Comparison of ENCODE assay signal across 8 mouse cellular contexts in genomic region chr4:33204682-33205081, GRCm38 (mm10). TPM values are rescaled to one million over a fixed set of nuclear protein-coding genes. Genes with fewer than 3 reads are reported as not detected.
DNase-seq lines count a peak whose midpoint lies in the region; ATAC-seq and TF ChIP-seq lines count a peak whose summit lies in the region.

No protein-coding gene starts in this region.

- H3K4me1 ChIP-seq in bone marrow macrophage, adult 2 months (ENCODE audit: control insufficient read depth, insufficient read depth, low read length) = no peaks in the 10 kb centered on the region
- peaks cover 2% of the 10 kb centered on the region; the same call in 1 of the 2 replicates for H3K4me1 ChIP-seq in embryonic facial prominence, embryonic 14.5 days (ENCODE audit: control insufficient read depth, insufficient read depth, low read length)
- peaks cover 5% of the 10 kb centered on the region for H3K4me1 ChIP-seq in hindbrain, postnatal 0 days (ENCODE audit: insufficient read depth, low read length)
- 0 out of 2 replicates have a peak, but pooled peaks cover 4% of the 10 kb centered on the region for H3K4me1 ChIP-seq in liver, embryonic 11.5 days (replicated peaks; ENCODE audit: control insufficient read depth, insufficient read depth, low read length)

- no peak overlapping the region for H3K27ac ChIP-seq in bone marrow macrophage, adult 2 months (ENCODE audit: insufficient read depth, low read depth, low read length)
- no peak overlapping the region for H3K27ac ChIP-seq in embryonic facial prominence, embryonic 14.5 days (replicated peaks; ENCODE audit: low read depth, low read length)
- no peak overlapping the region for H3K27ac ChIP-seq in hindbrain, postnatal 0 days
- no peak overlapping the region for H3K27ac ChIP-seq in liver, embryonic 11.5 days (ENCODE audit: low read depth, low read length)

- H3K9me3 ChIP-seq in embryonic facial prominence, embryonic 14.5 days (ENCODE audit: control insufficient read depth, low read length) = no peaks in the 10 kb centered on the region
- 0 out of 2 replicates have a peak, but pooled peaks cover 3% of the 10 kb centered on the region for H3K9me3 ChIP-seq in hindbrain, postnatal 0 days (ENCODE audit: low read length)
- no peaks in the 10 kb centered on the region for H3K9me3 ChIP-seq in liver, embryonic 11.5 days (ENCODE audit: control insufficient read depth, low read length)

- peak; percentile 82 for TF ChIP-seq CTCF in bone marrow macrophage, adult 2 months (IDR thresholded peaks at IDR 0.05; ENCODE audit: low read depth, low read length)
- TF ChIP-seq CTCF in hindbrain, postnatal 0 days (IDR thresholded peaks at IDR 0.05; ENCODE audit: low read depth) = peak; percentile 87

- DNase-seq in gastrocnemius, adult 18-20 months (ENCODE audit: low spot score) = peak; percentile 49
- no peak for DNase-seq in gastrocnemius, postnatal 25 days
- no peak for DNase-seq in embryonic facial prominence, embryonic 14.5 days (ENCODE audit: low spot score)
- DNase-seq in hindbrain, postnatal 0 days (ENCODE audit: low spot score) = peak; percentile 75
- no peak for DNase-seq in liver, embryonic 11.5 days (ENCODE audit: low spot score)
- DNase-seq in right cerebral cortex, adult 18-20 months = peak; percentile 43

- ATAC-seq in CD4-positive, CD25-positive, alpha-beta regulatory T cell, adult 4 months = peak; percentile 36
- 0 out of 2 replicates have a peak, but pooled peaks have one; percentile 34 for ATAC-seq in embryonic facial prominence, embryonic 14.5 days (ENCODE audit: low read depth)
- no peak for ATAC-seq in hindbrain, postnatal 0 days
- 0 out of 2 replicates have a peak, but pooled peaks have one; percentile 39 for ATAC-seq in liver, embryonic 11.5 days (replicated peaks; ENCODE audit: low FRiP score)

- 4% methylated on average over 4 of the region's 4 CpGs for WGBS in embryonic facial prominence, embryonic 14.5 days
- 6% methylated on average over 4 of the region's 4 CpGs for WGBS in hindbrain, postnatal 0 days
- WGBS in liver, embryonic 11.5 days = 3% methylated on average over 4 of the region's 4 CpGs

- H3K27me3 ChIP-seq in embryonic facial prominence, embryonic 14.5 days (replicated peaks; ENCODE audit: control insufficient read depth, insufficient read depth, low read length) = no peaks in the 10 kb centered on the region
- H3K27me3 ChIP-seq in hindbrain, postnatal 0 days (ENCODE audit: insufficient read depth, low read length) = no peaks in the 10 kb centered on the region
- H3K27me3 ChIP-seq in liver, embryonic 11.5 days (replicated peaks; ENCODE audit: control insufficient read depth, insufficient read depth, low read length) = peaks cover 11% of the 10 kb centered on the region

- no peak for TF ChIP-seq POLR2A in bone marrow macrophage, adult 2 months (IDR thresholded peaks at IDR 0.05; ENCODE audit: borderline replicate concordance, low read depth, low read length)

- H3K4me3 ChIP-seq in bone marrow macrophage, adult 2 months (ENCODE audit: insufficient read depth, low read length) = no peak overlapping the region
- H3K4me3 ChIP-seq in embryonic facial prominence, embryonic 14.5 days (ENCODE audit: low read depth, low read length) = no peak overlapping the region
- H3K4me3 ChIP-seq in hindbrain, postnatal 0 days (ENCODE audit: low read length) = no peak overlapping the region
- H3K4me3 ChIP-seq in liver, embryonic 11.5 days (ENCODE audit: low read depth, low read length) = no peak overlapping the region

- H3K9ac ChIP-seq in embryonic facial prominence, embryonic 14.5 days (ENCODE audit: low read depth, low read length) = no peak overlapping the region
- no peak overlapping the region for H3K9ac ChIP-seq in hindbrain, postnatal 0 days (replicated peaks; ENCODE audit: low read length)
- no peak overlapping the region for H3K9ac ChIP-seq in liver, embryonic 11.5 days (ENCODE audit: low read depth, low read length)

- no peaks in the 10 kb centered on the region for H3K36me3 ChIP-seq in embryonic facial prominence, embryonic 14.5 days (ENCODE audit: control insufficient read depth, insufficient read depth, low read length)
- H3K36me3 ChIP-seq in hindbrain, postnatal 0 days (ENCODE audit: insufficient read depth, low read length) = no peaks in the 10 kb centered on the region
- H3K36me3 ChIP-seq in liver, embryonic 11.5 days (ENCODE audit: control insufficient read depth, insufficient read depth, low read length) = no peaks in the 10 kb centered on the region

- no peak overlapping the region for H3K4me2 ChIP-seq in embryonic facial prominence, embryonic 14.5 days (ENCODE audit: low read depth, low read length)
- H3K4me2 ChIP-seq in hindbrain, postnatal 0 days (ENCODE audit: low read depth, low read length) = no peak overlapping the region
- no peak overlapping the region for H3K4me2 ChIP-seq in liver, embryonic 11.5 days

RNA-seq across cellular contexts. Expression of gene Srsf12, which starts 4.1 kb away (rescaled TPM):
- not detected for total RNA-seq in gastrocnemius, adult 18-20 months (2021)
- total RNA-seq in gastrocnemius, postnatal 25 days (2021) = not detected
- 1 to 10 TPM; 3.5 to 4.2 TPM for polyA plus RNA-seq in CD4-positive, CD25-positive, alpha-beta regulatory T cell, adult 4 months (2017; shearing (Covaris generic))
- not detected in 2 replicates for polyA plus RNA-seq in bone marrow macrophage, adult 2 months (2012; ENCODE audit: insufficient read depth, insufficient read length, missing spikeins)
- polyA plus RNA-seq in embryonic facial prominence, embryonic 14.5 days (2014; fragmentation: Nextera tagmentation; extraction: Ambion mirVana) = 12.5 and 14.4 TPM in 2 replicates
- 53.6 and 56.6 TPM in 2 replicates for total RNA-seq in hindbrain, postnatal 0 days (2014; rRNA removed)
- 59.5 and 64.9 TPM in 2 replicates for polyA plus RNA-seq in hindbrain, postnatal 0 days (2015; fragmentation: Nextera tagmentation; extraction: Ambion mirVana)
- 0.73 and 1.6 TPM in 2 replicates for polyA plus RNA-seq in liver, embryonic 11.5 days (2014; fragmentation: Nextera tagmentation; extraction: Ambion mirVana)

RNA-seq across cellular contexts. Expression of gene Pm20d2, which starts 15.1 kb away (rescaled TPM):
- 10 to 100 TPM; 32.8 to 47.4 TPM for total RNA-seq in gastrocnemius, adult 18-20 months (2021)
- total RNA-seq in gastrocnemius, postnatal 25 days (2021) = 10 to 100 TPM; 36.7 to 39.6 TPM
- polyA plus RNA-seq in CD4-positive, CD25-positive, alpha-beta regulatory T cell, adult 4 months (2017; shearing (Covaris generic)) = not detected
- not detected in 2 replicates for polyA plus RNA-seq in bone marrow macrophage, adult 2 months (2012; ENCODE audit: insufficient read depth, insufficient read length, missing spikeins)
- polyA plus RNA-seq in embryonic facial prominence, embryonic 14.5 days (2014; fragmentation: Nextera tagmentation; extraction: Ambion mirVana) = 1.2 and 1.6 TPM in 2 replicates
- 12.1 and 13.2 TPM in 2 replicates for total RNA-seq in hindbrain, postnatal 0 days (2014; rRNA removed)
- 3.4 and 3.6 TPM in 2 replicates for polyA plus RNA-seq in hindbrain, postnatal 0 days (2015; fragmentation: Nextera tagmentation; extraction: Ambion mirVana)
- 0.26 and 0.70 TPM in 2 replicates for polyA plus RNA-seq in liver, embryonic 11.5 days (2014; fragmentation: Nextera tagmentation; extraction: Ambion mirVana)

Comparison
In these comparisons a context has a peak if more than half of its experiments do, and no peak if none do; other contexts are left out.
1. DNase-seq: peak in gastrocnemius, adult 18-20 months (single experiment), hindbrain, postnatal 0 days (single experiment) and right cerebral cortex, adult 18-20 months (single experiment); none in gastrocnemius, postnatal 25 days (single experiment), embryonic facial prominence, embryonic 14.5 days (single experiment) and liver, embryonic 11.5 days (single experiment).